Mouse (Mus musculus) megakaryocyte, embryonic 14.5 days (primary cell): ENCODE data around the gene Ush1c. TPM values are rescaled to one million over a fixed set of nuclear protein-coding genes. Genes with fewer than 3 reads are reported as not detected.

Source experiments
- H3K27me3 ChIP-seq: replicated peaks from 2 replicates; pipeline ENCODE3; 2012; ENCODE audit warnings: inconsistent platforms
- H3K36me3 ChIP-seq: replicated peaks from 2 replicates; pipeline ENCODE3; 2012; ENCODE audit warnings: low read length, inconsistent platforms, mixed read lengths
- H3K4me1 ChIP-seq: 2 replicates; pipeline ENCODE4 v1.6.1; 2012; ENCODE audit warnings: inconsistent platforms
- H3K4me3 ChIP-seq: replicated peaks from 2 replicates; pipeline ENCODE3; 2012; ENCODE audit warnings: moderate library complexity, mild to moderate bottlenecking, inconsistent platforms
- H3K9me3 ChIP-seq: 2 replicates; pipeline ENCODE4 v1.6.1; 2012; ENCODE audit warnings: inconsistent platforms
- FLI1 ChIP-seq: IDR thresholded peaks from 2 replicates; pipeline ENCODE4 v1.6.1; 2012; ENCODE audit warnings: low read length, inconsistent platforms, mixed read lengths
- GATA1 ChIP-seq: IDR thresholded peaks from 3 replicates; pipeline ENCODE4 v1.6.1; 2012; ENCODE audit warnings: mixed read lengths, low read length, inconsistent platforms, borderline replicate concordance
- polyA plus RNA-seq: library from polyadenylated mRNA; stranded (reverse); fragments of >175 nt; gene quantifications from 2 replicates; pipeline ENCODE4 v1.2.3, GENCODE M21; 2012; ENCODE audit warnings: low replicate concordance; ENCODE audit not compliant: insufficient read depth

The Ush1c gene
- not detected in 2 replicates for polyA plus RNA-seq

GRCm38 (mm10) chr7:46238346-46238745 is at the start of gene Ush1c:
Gene Ush1c (minus strand): TSS chr7:46238503.
- Histone ChIP-seq H3K27me3 (peaks cover 56% of the 10 kb centered on the region), H3K36me3 (no peaks in the 10 kb centered on the region), H3K4me3 (no peak within 1 kb of the TSS), H3K9me3 (no peaks in the 10 kb centered on the region), H3K4me1 (peaks cover 5% of the 10 kb centered on the region)
- no peak for TF ChIP-seq GATA1
- no peak for TF ChIP-seq FLI1

- Histone ChIP-seq H3K27me3 (peaks cover 58% of the 10 kb centered on the region), H3K4me1 (no peaks in the 10 kb centered on the region), H3K36me3 (no peaks in the 10 kb centered on the region), H3K4me3 (no peak overlapping the region), H3K9me3 (no peaks in the 10 kb centered on the region)
- TF ChIP-seq FLI1 = no peak
- no peak for TF ChIP-seq GATA1
Observed at GRCm38 (mm10) chr7:46287051-46287450, 48.7 kb upstream of the Ush1c start.

GRCm38 (mm10) chr7:46286391-46286790 is 48.1 kb upstream of the Ush1c start:
- no peaks in the 10 kb centered on the region for H3K9me3 ChIP-seq
- peaks cover 64% of the 10 kb centered on the region for H3K27me3 ChIP-seq
- H3K4me1 ChIP-seq = no peaks in the 10 kb centered on the region
- H3K36me3 ChIP-seq = no peaks in the 10 kb centered on the region
- TF ChIP-seq GATA1 (no peak), FLI1 (no peak)
- peak overlapping the region; percentile 25 for H3K4me3 ChIP-seq

- peaks cover 67% of the 10 kb centered on the region for H3K27me3 ChIP-seq
- H3K4me1 ChIP-seq = no peaks in the 10 kb centered on the region
- no peaks in the 10 kb centered on the region for H3K36me3 ChIP-seq
- H3K4me3 ChIP-seq = no peak overlapping the region
- H3K9me3 ChIP-seq = no peaks in the 10 kb centered on the region
- TF ChIP-seq GATA1 = no peak
- TF ChIP-seq FLI1 = no peak
Observed at GRCm38 (mm10) chr7:46285161-46285839, 47.0 kb upstream of the Ush1c start.

GRCm38 (mm10) chr7:46283681-46284080 is 45.4 kb upstream of the Ush1c start:
- no peaks in the 10 kb centered on the region for H3K36me3 ChIP-seq
- H3K4me3 ChIP-seq = no peak overlapping the region
- no peaks in the 10 kb centered on the region for H3K4me1 ChIP-seq
- no peak for TF ChIP-seq GATA1
- no peak for TF ChIP-seq FLI1
- H3K27me3 ChIP-seq = peaks cover 62% of the 10 kb centered on the region
- H3K9me3 ChIP-seq = no peaks in the 10 kb centered on the region

GRCm38 (mm10) chr7:46282276-46282675 is 44.0 kb upstream of the Ush1c start:
- Histone ChIP-seq H3K27me3 (peaks cover 56% of the 10 kb centered on the region), H3K9me3 (no peaks in the 10 kb centered on the region), H3K4me3 (no peak overlapping the region), H3K4me1 (no peaks in the 10 kb centered on the region), H3K36me3 (no peaks in the 10 kb centered on the region)
- TF ChIP-seq GATA1 = no peak
- no peak for TF ChIP-seq FLI1

GRCm38 (mm10) chr7:46280896-46281295 is 42.6 kb upstream of the Ush1c start:
- no peaks in the 10 kb centered on the region for H3K36me3 ChIP-seq
- no peaks in the 10 kb centered on the region for H3K9me3 ChIP-seq
- H3K27me3 ChIP-seq = peaks cover 60% of the 10 kb centered on the region
- H3K4me3 ChIP-seq = no peak overlapping the region
- no peaks in the 10 kb centered on the region for H3K4me1 ChIP-seq
- TF ChIP-seq GATA1 (no peak), FLI1 (no peak)

GRCm38 (mm10) chr7:46279946-46280345 is 41.6 kb upstream of the Ush1c start:
- no peak overlapping the region for H3K4me3 ChIP-seq
- H3K4me1 ChIP-seq = no peaks in the 10 kb centered on the region
- no peaks in the 10 kb centered on the region for H3K36me3 ChIP-seq
- H3K9me3 ChIP-seq = no peaks in the 10 kb centered on the region
- peaks cover 59% of the 10 kb centered on the region for H3K27me3 ChIP-seq
- TF ChIP-seq FLI1 (no peak), GATA1 (no peak)

GRCm38 (mm10) chr7:46276156-46276555 is 37.9 kb upstream of the Ush1c start:
- TF ChIP-seq FLI1 (no peak), GATA1 (no peak)
- no peaks in the 10 kb centered on the region for H3K36me3 ChIP-seq
- H3K4me1 ChIP-seq = peaks cover 4% of the 10 kb centered on the region; the same call in 1 of the 2 replicates
- peaks cover 49% of the 10 kb centered on the region for H3K27me3 ChIP-seq
- no peaks in the 10 kb centered on the region for H3K9me3 ChIP-seq
- no peak overlapping the region for H3K4me3 ChIP-seq

GRCm38 (mm10) chr7:46251841-46252240 is 13.5 kb upstream of the Ush1c start:
- Histone ChIP-seq H3K4me3 (no peak overlapping the region), H3K27me3 (peaks cover 51% of the 10 kb centered on the region), H3K36me3 (no peaks in the 10 kb centered on the region), H3K9me3 (no peaks in the 10 kb centered on the region), H3K4me1 (peaks cover 6% of the 10 kb centered on the region)
- TF ChIP-seq FLI1 (no peak), GATA1 (no peak)
